Mouse (Mus musculus): Measurements from ENCODE around the gene Lsp1. TPM values are rescaled to one million over a fixed set of nuclear protein-coding genes. Genes with fewer than 3 reads are reported as not detected.

The Lsp1 gene
- polyA plus RNA-seq, 1 experiment = 2.4 TPM

DNA sequence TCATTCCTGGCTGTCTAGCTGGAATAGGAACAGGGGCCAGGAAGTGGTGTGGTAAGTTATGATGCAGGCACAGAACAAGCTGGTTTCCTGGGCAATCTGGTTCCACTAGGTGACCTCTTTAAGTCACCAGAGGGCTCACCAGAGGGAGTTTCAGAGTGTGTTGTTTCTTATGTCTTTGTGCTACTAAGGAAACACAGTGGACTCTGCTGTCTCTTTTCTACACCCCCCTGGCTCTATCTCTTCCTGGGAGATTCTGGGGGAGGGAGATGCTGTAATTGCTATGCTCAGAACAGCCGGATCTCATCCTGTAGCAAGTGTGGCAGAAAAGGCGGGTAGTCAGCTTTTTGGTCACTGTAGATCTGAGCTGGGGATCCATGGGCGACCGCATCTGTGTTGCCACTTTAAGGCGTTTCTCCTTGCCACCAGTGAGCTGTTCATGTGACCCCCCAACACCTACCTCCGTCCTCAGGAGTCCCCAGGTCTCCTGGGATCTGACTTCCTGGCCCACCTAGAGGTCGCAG is 9.6 kb downstream of the Lsp1 start:
- 0 out of 2 replicates have a peak, but pooled peaks cover 2% of the 10 kb centered on the region for H3K4me1 ChIP-seq (ENCODE audit: control insufficient read depth, insufficient read depth, low read length)
- no peak for TF ChIP-seq CTCF (IDR thresholded peaks at IDR 0.05; ENCODE audit: control insufficient read depth, insufficient read depth, insufficient replicate concordance, low read depth, low read length)
- no peak for TF ChIP-seq POLR2A (IDR thresholded peaks at IDR 0.05; ENCODE audit: control insufficient read depth, low read depth, low read length)
- H3K36me3 ChIP-seq (ENCODE audit: control insufficient read depth, insufficient read depth, low read length) = no peaks in the 10 kb centered on the region
- H3K27me3 ChIP-seq (ENCODE audit: control insufficient read depth, insufficient read depth, low read length) = no peaks in the 10 kb centered on the region
- H3K27ac ChIP-seq (ENCODE audit: control insufficient read depth, insufficient read depth, low read depth, low read length) = peak overlapping the region; percentile 8; the same call in 1 of the 2 replicates
- H3K4me3 ChIP-seq (ENCODE audit: control insufficient read depth, low read depth, low read length) = no peak overlapping the region

DNA sequence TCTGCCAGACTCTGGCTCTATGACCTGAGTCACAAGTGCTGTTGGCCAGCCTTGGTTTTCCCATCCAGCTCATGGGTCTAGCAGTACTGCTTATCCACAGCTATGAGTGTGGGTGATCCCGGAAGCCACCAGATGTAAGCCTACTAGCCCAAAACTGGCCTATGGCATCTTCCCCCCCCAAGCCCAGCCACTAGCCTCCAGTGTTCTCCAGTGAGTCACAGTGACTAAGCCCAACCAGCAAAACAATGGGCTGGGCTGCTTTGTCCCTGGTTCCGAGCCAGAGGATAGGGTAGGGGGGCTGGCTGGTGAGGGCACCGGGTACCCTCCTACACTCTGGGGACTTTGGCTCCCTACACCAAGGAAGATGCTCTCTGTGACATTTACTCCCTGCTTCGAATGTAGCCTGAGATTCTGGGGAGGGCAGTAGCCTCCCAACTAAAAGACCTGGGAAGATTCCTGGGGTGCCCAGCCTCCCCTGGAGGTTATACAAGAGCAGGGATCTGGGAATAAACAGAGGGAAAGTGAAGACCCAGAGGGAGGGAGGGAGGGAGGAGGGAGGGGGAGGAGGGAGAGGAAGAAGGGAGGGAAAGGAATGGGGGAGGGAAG is 10.3 kb downstream of the Lsp1 start:
- peak overlapping the region; percentile 8 for H3K27ac ChIP-seq (ENCODE audit: control insufficient read depth, insufficient read depth, low read depth, low read length)
- H3K4me1 ChIP-seq (ENCODE audit: control insufficient read depth, insufficient read depth, low read length) = 0 out of 2 replicates have a peak, but pooled peaks cover 2% of the 10 kb centered on the region

DNA sequence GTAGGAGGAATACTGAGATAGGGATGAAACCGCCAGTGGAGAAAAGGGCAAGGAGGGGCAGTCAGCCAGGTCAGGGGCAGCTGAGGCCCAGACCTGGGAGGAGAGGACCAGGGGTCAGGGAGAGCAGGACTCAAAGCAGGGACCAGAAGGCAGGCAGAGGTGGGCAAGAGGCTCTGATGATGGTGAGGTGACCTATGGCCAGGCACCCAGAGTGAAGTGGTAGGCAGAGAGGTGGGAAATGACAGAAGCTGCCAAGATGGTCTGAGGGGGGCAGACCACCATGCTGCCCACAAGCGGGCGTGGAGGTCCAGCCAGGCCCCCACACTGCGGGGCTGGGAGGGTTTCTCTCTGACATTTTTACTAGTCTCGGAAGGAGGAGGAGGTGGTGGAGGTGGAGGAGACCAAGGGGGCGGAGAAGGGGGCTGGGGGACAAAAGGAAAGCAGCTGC is 10.8 kb downstream of the Lsp1 start:
- H3K27ac ChIP-seq (ENCODE audit: control insufficient read depth, insufficient read depth, low read depth, low read length) = peak overlapping the region; percentile 0; the same call in 1 of the 2 replicates
- H3K36me3 ChIP-seq (ENCODE audit: control insufficient read depth, insufficient read depth, low read length) = no peaks in the 10 kb centered on the region
- H3K4me1 ChIP-seq (ENCODE audit: control insufficient read depth, insufficient read depth, low read length) = 0 out of 2 replicates have a peak, but pooled peaks cover 2% of the 10 kb centered on the region
- H3K27me3 ChIP-seq (ENCODE audit: control insufficient read depth, insufficient read depth, low read length) = no peaks in the 10 kb centered on the region
- no peak overlapping the region for H3K4me3 ChIP-seq (ENCODE audit: control insufficient read depth, low read depth, low read length)
- TF ChIP-seq POLR2A (IDR thresholded peaks at IDR 0.05; ENCODE audit: control insufficient read depth, low read depth, low read length) (no peak), CTCF (IDR thresholded peaks at IDR 0.05; ENCODE audit: control insufficient read depth, insufficient read depth, insufficient replicate concordance, low read depth, low read length) (no peak)

More for the DNA sequence above, 10.3 kb downstream of the Lsp1 start:
- H3K27me3 ChIP-seq (ENCODE audit: control insufficient read depth, insufficient read depth, low read length) = no peaks in the 10 kb centered on the region
- H3K36me3 ChIP-seq (ENCODE audit: control insufficient read depth, insufficient read depth, low read length) = no peaks in the 10 kb centered on the region
- H3K4me3 ChIP-seq (ENCODE audit: control insufficient read depth, low read depth, low read length) = no peak overlapping the region
- TF ChIP-seq POLR2A (IDR thresholded peaks at IDR 0.05; ENCODE audit: control insufficient read depth, low read depth, low read length) = no peak
- no peak for TF ChIP-seq CTCF (IDR thresholded peaks at IDR 0.05; ENCODE audit: control insufficient read depth, insufficient read depth, insufficient replicate concordance, low read depth, low read length)

DNA sequence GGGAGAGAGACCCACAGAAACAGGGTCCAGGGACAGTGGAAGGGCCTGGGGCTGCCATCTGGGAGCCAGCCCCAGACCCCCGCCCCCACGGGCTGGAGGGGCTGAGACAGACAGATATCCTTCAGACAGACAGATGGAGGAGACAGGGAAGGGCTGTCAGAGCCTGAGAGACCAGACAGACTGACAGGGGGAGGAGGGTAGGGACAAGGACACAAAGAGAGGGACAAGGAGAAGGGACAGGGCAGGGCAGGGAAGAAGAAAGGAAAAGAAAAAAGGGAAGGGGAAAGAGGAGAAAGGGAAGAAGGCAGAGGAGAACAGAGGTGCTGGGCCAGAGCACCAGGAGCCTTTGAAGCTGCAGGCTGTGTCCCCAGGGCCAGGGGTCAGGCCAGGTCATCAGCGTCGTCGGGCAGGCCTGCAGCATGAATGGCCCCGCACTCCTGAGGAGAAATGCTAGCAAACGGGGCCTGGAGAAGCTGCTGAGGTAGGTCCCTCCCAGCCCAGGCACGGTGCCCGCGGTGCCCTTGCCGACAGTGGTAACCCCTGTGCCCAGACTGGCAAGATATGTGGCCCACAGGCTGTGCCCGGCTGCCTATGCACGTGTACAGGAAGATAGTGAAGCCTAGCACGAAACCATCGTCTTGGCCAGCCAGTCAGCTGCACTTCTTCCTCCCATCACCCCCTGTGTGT is 11.4 kb downstream of the Lsp1 start:
- TF ChIP-seq POLR2A (IDR thresholded peaks at IDR 0.05; ENCODE audit: control insufficient read depth, low read depth, low read length) (no peak), CTCF (IDR thresholded peaks at IDR 0.05; ENCODE audit: control insufficient read depth, insufficient read depth, insufficient replicate concordance, low read depth, low read length) (no peak)
- Histone ChIP-seq H3K27me3 (ENCODE audit: control insufficient read depth, insufficient read depth, low read length) (no peaks in the 10 kb centered on the region), H3K4me1 (ENCODE audit: control insufficient read depth, insufficient read depth, low read length) (0 out of 2 replicates have a peak, but pooled peaks cover 2% of the 10 kb centered on the region), H3K27ac (ENCODE audit: control insufficient read depth, insufficient read depth, low read depth, low read length) (peak overlapping the region; percentile 30; the same call in 1 of the 2 replicates), H3K4me3 (ENCODE audit: control insufficient read depth, low read depth, low read length) (no peak overlapping the region), H3K36me3 (ENCODE audit: control insufficient read depth, insufficient read depth, low read length) (no peaks in the 10 kb centered on the region)

- H3K4me1 ChIP-seq (ENCODE audit: control insufficient read depth, insufficient read depth, low read length) = 0 out of 2 replicates have a peak, but pooled peaks cover 2% of the 10 kb centered on the region
- no peaks in the 10 kb centered on the region for H3K36me3 ChIP-seq (ENCODE audit: control insufficient read depth, insufficient read depth, low read length)
- no peak overlapping the region for H3K4me3 ChIP-seq (ENCODE audit: control insufficient read depth, low read depth, low read length)
- no peaks in the 10 kb centered on the region for H3K27me3 ChIP-seq (ENCODE audit: control insufficient read depth, insufficient read depth, low read length)
- no peak for TF ChIP-seq CTCF (IDR thresholded peaks at IDR 0.05; ENCODE audit: control insufficient read depth, insufficient read depth, insufficient replicate concordance, low read depth, low read length)
- TF ChIP-seq POLR2A (IDR thresholded peaks at IDR 0.05; ENCODE audit: control insufficient read depth, low read depth, low read length) = no peak
- no peak overlapping the region for H3K27ac ChIP-seq (ENCODE audit: control insufficient read depth, insufficient read depth, low read depth, low read length)
These were observed 12.3 kb downstream of the Lsp1 start for GRCm38 (mm10) chr7:142472936-142473335.

GRCm38 (mm10) chr7:142473476-142473875 is 12.9 kb downstream of the Lsp1 start:
- Histone ChIP-seq H3K27ac (ENCODE audit: control insufficient read depth, insufficient read depth, low read depth, low read length) (no peak overlapping the region), H3K4me3 (ENCODE audit: control insufficient read depth, low read depth, low read length) (no peak overlapping the region), H3K36me3 (ENCODE audit: control insufficient read depth, insufficient read depth, low read length) (no peaks in the 10 kb centered on the region), H3K4me1 (ENCODE audit: control insufficient read depth, insufficient read depth, low read length) (0 out of 2 replicates have a peak, but pooled peaks cover 2% of the 10 kb centered on the region), H3K27me3 (ENCODE audit: control insufficient read depth, insufficient read depth, low read length) (no peaks in the 10 kb centered on the region)
- TF ChIP-seq CTCF (IDR thresholded peaks at IDR 0.05; ENCODE audit: control insufficient read depth, insufficient read depth, insufficient replicate concordance, low read depth, low read length) (no peak), POLR2A (IDR thresholded peaks at IDR 0.05; ENCODE audit: control insufficient read depth, low read depth, low read length) (no peak)

GRCm38 (mm10) chr7:142474799-142475198 is 14.2 kb downstream of the Lsp1 start:
- Histone ChIP-seq H3K4me3 (ENCODE audit: control insufficient read depth, low read depth, low read length) (peak overlapping the region; percentile 37), H3K27ac (ENCODE audit: control insufficient read depth, insufficient read depth, low read depth, low read length) (peak overlapping the region; percentile 59), H3K4me1 (ENCODE audit: control insufficient read depth, insufficient read depth, low read length) (0 out of 2 replicates have a peak, but pooled peaks cover 2% of the 10 kb centered on the region), H3K27me3 (ENCODE audit: control insufficient read depth, insufficient read depth, low read length) (no peaks in the 10 kb centered on the region), H3K36me3 (ENCODE audit: control insufficient read depth, insufficient read depth, low read length) (no peaks in the 10 kb centered on the region)
- TF ChIP-seq POLR2A (IDR thresholded peaks at IDR 0.05; ENCODE audit: control insufficient read depth, low read depth, low read length) (no peak), CTCF (IDR thresholded peaks at IDR 0.05; ENCODE audit: control insufficient read depth, insufficient read depth, insufficient replicate concordance, low read depth, low read length) (no peak)
